In the genomic region with DNA sequence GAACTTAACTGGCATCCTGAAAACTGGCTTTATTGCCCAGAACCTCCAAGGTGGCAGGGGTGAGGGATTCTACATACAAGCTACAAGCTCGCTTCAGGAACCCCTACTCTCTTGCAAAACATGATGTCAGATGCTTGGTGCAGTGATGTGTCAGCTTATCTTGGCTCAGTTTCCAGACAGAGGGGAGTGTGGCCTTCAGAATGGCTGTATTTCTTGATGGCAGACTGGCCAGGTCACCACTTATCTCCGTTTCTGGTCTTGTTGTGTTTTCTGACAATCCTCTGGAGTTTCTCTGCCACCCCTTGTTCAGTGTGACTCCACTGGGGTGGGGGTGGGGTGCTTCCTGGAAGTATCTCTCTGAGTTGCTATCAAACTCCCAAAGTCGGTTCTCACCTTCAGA, we compare ENCODE assay signal across 31 mouse cellular contexts. TPM values are rescaled to one million over a fixed set of nuclear protein-coding genes. Genes with fewer than 3 reads are reported as not detected.
DNase-seq lines count a peak whose midpoint lies in the region; ATAC-seq and TF ChIP-seq lines count a peak whose summit lies in the region.
"Had no signal": no experiment of that assay in that cellular context is flagged by ENCODE, and none has a peak within 500 bp of the region (broad histone marks: within the 10 kb centered on the region; RNA-seq: fewer than 3 reads in every experiment).

No protein-coding gene starts in this region.

- ATAC-seq in heart, embryonic 13.5 days (ENCODE audit: extremely low read depth, insufficient number of reproducible peaks, low FRiP score, low TSS enrichment) = no peak
- no peak for ATAC-seq in midbrain, postnatal 0 days (ENCODE audit: low FRiP score)
- no peak for ATAC-seq in midbrain, embryonic 16.5 days
- no peak for ATAC-seq in monocyte, adult 5-6 weeks (replicated peaks; ENCODE audit: insufficient number of reproducible peaks, low FRiP score, low TSS enrichment, poor library complexity, severe bottlenecking)
- ATAC-seq: forebrain, embryonic 13.5 days; inflammation-experienced regulatory T-cells, adult 6 months had no signal

- no peak overlapping the region for H3K4me2 ChIP-seq in heart, embryonic 13.5 days
- no peak overlapping the region for H3K4me2 ChIP-seq in midbrain, postnatal 0 days (ENCODE audit: low read depth, low read length, poor library complexity, severe bottlenecking)
- no peak overlapping the region for H3K4me2 ChIP-seq in midbrain, embryonic 16.5 days (ENCODE audit: low read length)
- H3K4me2 ChIP-seq: embryonic facial prominence, embryonic 15.5 days; forebrain, embryonic 13.5 days; hindbrain, embryonic 14.5 days; kidney, embryonic 15.5 days had no signal

- H3K36me3 ChIP-seq in heart, embryonic 13.5 days = no peaks in the 10 kb centered on the region
- no peaks in the 10 kb centered on the region for H3K36me3 ChIP-seq in midbrain, postnatal 0 days (ENCODE audit: insufficient read depth, low read length)
- H3K36me3 ChIP-seq in midbrain, embryonic 16.5 days (ENCODE audit: control insufficient read depth, insufficient read depth, low read length) = no peaks in the 10 kb centered on the region
- H3K36me3 ChIP-seq: embryonic facial prominence, embryonic 10.5 days; embryonic facial prominence, embryonic 15.5 days; kidney, embryonic 15.5 days had no signal

- intact Hi-C loops in heart, postnatal 36 days (cut with DNase I) = no loop called here
- intact Hi-C loops in left cerebral cortex, postnatal 14 days (cut with DNase I) = loop anchor here (10.0 kb wide), 1 partner anchor 137 kb away; a partner anchor contains a TSS

- whole genome bisulfite sequencing in heart, embryonic 13.5 days = 19% methylated on average over 3 of the region's 3 CpGs
- 65% methylated on average over 3 of the region's 3 CpGs for WGBS in midbrain, postnatal 0 days
- 53% methylated on average over 3 of the region's 3 CpGs for WGBS in midbrain, embryonic 16.5 days

- H3K27ac ChIP-seq in heart, embryonic 13.5 days (replicated peaks) = peak overlapping the region; percentile 40
- no peak overlapping the region for H3K27ac ChIP-seq in midbrain, postnatal 0 days (ENCODE audit: low read depth, low read length)
- H3K27ac ChIP-seq in midbrain, embryonic 16.5 days (ENCODE audit: low read length) = no peak overlapping the region
- H3K27ac ChIP-seq: embryonic facial prominence, embryonic 10.5 days; embryonic facial prominence, embryonic 15.5 days; forebrain, embryonic 13.5 days; kidney, embryonic 15.5 days; liver, embryonic 14.5 days; macrophage; stomach, postnatal 0 days had no signal

- no peak overlapping the region for H3K4me3 ChIP-seq in heart, embryonic 13.5 days
- H3K4me3 ChIP-seq in midbrain, postnatal 0 days (ENCODE audit: low read depth, low read length) = no peak overlapping the region
- no peak overlapping the region for H3K4me3 ChIP-seq in midbrain, embryonic 16.5 days (ENCODE audit: low read depth, low read length)
- H3K4me3 ChIP-seq: embryonic facial prominence, embryonic 10.5 days; embryonic facial prominence, embryonic 15.5 days; forebrain, embryonic 13.5 days; kidney, embryonic 15.5 days; layer of hippocampus, adult 2 months had no signal

- H3K4me1 ChIP-seq in heart, embryonic 13.5 days = peaks cover 32% of the 10 kb centered on the region
- peaks cover 8% of the 10 kb centered on the region; the same call in 1 of the 2 replicates for H3K4me1 ChIP-seq in midbrain, postnatal 0 days (ENCODE audit: insufficient read depth, low read length)
- peaks cover 16% of the 10 kb centered on the region for H3K4me1 ChIP-seq in midbrain, embryonic 16.5 days (ENCODE audit: control insufficient read depth, insufficient read depth, low read length)

- no peak overlapping the region for H3K9ac ChIP-seq in heart, embryonic 13.5 days
- H3K9ac ChIP-seq in midbrain, postnatal 0 days (replicated peaks; ENCODE audit: low read length, poor library complexity, severe bottlenecking) = 0 out of 2 replicates have a peak overlapping the region, but pooled peaks have one; percentile 4
- no peak overlapping the region for H3K9ac ChIP-seq in midbrain, embryonic 16.5 days (ENCODE audit: low read depth, low read length)
- H3K9ac ChIP-seq: embryonic facial prominence, embryonic 15.5 days; forebrain, embryonic 13.5 days; hindbrain, embryonic 14.5 days; kidney, embryonic 15.5 days; liver, embryonic 14.5 days had no signal

- no peak for DNase-seq in heart, postnatal 36 days
- no peak for DNase-seq in midbrain, postnatal 0 days (ENCODE audit: low spot score)
- peak; percentile 33 for DNase-seq in adrenal gland, postnatal 14 days
- DNase-seq in left cerebral cortex, postnatal 14 days (ENCODE audit: low spot score in 2 of 2) = no peak
- DNase-seq: B cell, adult 2 months; cerebellum, adult 8-10 months; cerebellum, postnatal 25 days; gastrocnemius, postnatal 14 days; heart, adult 18-20 months; heart, postnatal 4 days; kidney, adult 11 months; kidney, postnatal 36 days; liver; lung, adult 2 months; right cerebral cortex, adult 18-20 months; right cerebral cortex, postnatal 4 days; thymus, adult 18-20 months; thymus, postnatal 25 days had no signal

- peaks cover 14% of the 10 kb centered on the region for H3K27me3 ChIP-seq in heart, embryonic 13.5 days (replicated peaks)
- H3K27me3 ChIP-seq in midbrain, postnatal 0 days (ENCODE audit: insufficient read depth, low read length) = no peaks in the 10 kb centered on the region
- H3K27me3 ChIP-seq in midbrain, embryonic 16.5 days (ENCODE audit: control insufficient read depth, insufficient read depth, low read depth, low read length) = no peaks in the 10 kb centered on the region; the same call in 1 of the 2 replicates
- H3K27me3 ChIP-seq: embryonic facial prominence, embryonic 15.5 days; forebrain, embryonic 13.5 days; kidney, embryonic 15.5 days had no signal

- no peak for TF ChIP-seq CTCF in midbrain, postnatal 0 days (IDR thresholded peaks at IDR 0.05)

- H3K9me3 ChIP-seq in heart, embryonic 13.5 days = no peaks in the 10 kb centered on the region
- H3K9me3 ChIP-seq in midbrain, postnatal 0 days (ENCODE audit: low read length) = no peaks in the 10 kb centered on the region
- H3K9me3 ChIP-seq in midbrain, embryonic 16.5 days (replicated peaks; ENCODE audit: control insufficient read depth, low read length, poor library complexity, severe bottlenecking) = no peaks in the 10 kb centered on the region
- H3K9me3 ChIP-seq: embryonic facial prominence, embryonic 10.5 days; embryonic facial prominence, embryonic 15.5 days; forebrain, embryonic 13.5 days; kidney, embryonic 15.5 days had no signal

RNA-seq across cellular contexts. Expression of a gene that starts 24.3 kb away (rescaled TPM):
- polyA plus RNA-seq in heart, embryonic 13.5 days (2015; fragmentation: Nextera tagmentation; extraction: Ambion mirVana) = 3.4 and 4.1 TPM in 2 replicates
- 10 to 100 TPM; 20.4 to 20.6 TPM for total RNA-seq in heart, postnatal 36 days (2021)
- total RNA-seq in midbrain, postnatal 0 days (2014; rRNA removed) = 17.2 and 19.4 TPM in 2 replicates
- polyA plus RNA-seq in midbrain, postnatal 0 days (2015; fragmentation: Nextera tagmentation; extraction: Ambion mirVana) = 2.8 and 3.0 TPM in 2 replicates
- 3.9 and 4.4 TPM in 2 replicates for polyA plus RNA-seq in midbrain, embryonic 16.5 days (2015; fragmentation: Nextera tagmentation; extraction: Ambion mirVana)
- total RNA-seq in adrenal gland, postnatal 14 days (2021) = 43.2 and 51.3 TPM in 2 replicates
- 10 to 100 TPM; 47.2 to 53.8 TPM for total RNA-seq in left cerebral cortex, postnatal 14 days (2021)
- 13.5 to 21.2 TPM (median 17.7 TPM) in 3 replicates for total RNA-seq in monocyte, adult 5-6 weeks (2017)
